In the genomic region with DNA sequence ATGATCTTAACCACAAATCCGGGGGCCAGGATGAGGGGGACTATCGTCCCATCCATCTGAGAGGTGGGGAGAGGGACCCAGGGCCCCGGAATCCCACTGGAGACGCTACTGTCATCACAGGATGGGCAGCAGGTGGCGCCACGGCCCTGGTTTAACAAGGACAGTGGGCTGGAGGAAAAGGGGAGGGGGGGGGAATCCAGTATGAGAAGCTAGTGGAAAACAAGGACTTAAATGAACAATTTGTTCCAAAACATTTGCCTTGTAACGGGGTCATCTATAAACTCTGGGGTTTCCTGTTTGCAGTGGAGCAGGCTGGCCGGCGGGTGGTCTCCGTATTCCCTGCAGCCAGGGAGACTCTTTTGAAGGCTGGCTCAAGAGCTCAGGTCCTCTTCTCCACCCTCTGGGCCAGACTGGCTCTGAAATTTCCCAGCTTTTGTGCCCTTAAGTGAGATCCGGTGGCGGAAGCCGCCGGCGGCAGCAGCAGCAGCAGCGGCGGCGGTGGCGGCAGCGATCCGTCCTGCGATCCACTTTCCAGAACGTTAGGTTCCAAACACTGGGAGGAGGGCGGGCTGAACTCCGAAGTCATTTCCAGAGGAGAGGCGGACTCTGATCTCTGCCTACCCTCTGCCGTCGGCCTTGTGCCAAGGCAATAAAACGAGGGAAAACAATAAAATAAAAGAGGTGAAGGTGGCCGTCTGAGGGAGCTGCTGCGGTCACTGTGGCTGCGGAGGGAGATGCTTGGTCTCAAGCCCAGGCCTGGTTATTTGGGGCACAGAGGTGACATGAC, we compare ENCODE assay signal across 8 mouse cellular contexts.
DNase-seq lines count a peak whose midpoint lies in the region; ATAC-seq and TF ChIP-seq lines count a peak whose summit lies in the region.

No protein-coding gene starts in this region.

- peak; percentile 56 to 75 for DNase-seq in adrenal gland, adult 18-20 months (ENCODE audit: low spot score in 2 of 2)
- DNase-seq in embryo, embryonic 9.5 days (ENCODE audit: extremely low spot score), result peak; percentile 87
- peak; percentile 81 to 93 for DNase-seq in heart, adult 18-20 months
- peak; percentile 87 for DNase-seq in kidney, adult 18-20 months
- peak; percentile 91 for DNase-seq in limb, embryonic 10.5 days (ENCODE audit: low spot score)
- DNase-seq in midbrain, embryonic 11.5 days (ENCODE audit: low spot score, missing footprints), result peak; percentile 98
- DNase-seq in spleen, adult 2 months (ENCODE audit: low read depth in 1 of 2, low spot score in 2 of 2), result peak in 1 of 2 experiments; percentile 56

- H3K4me2 ChIP-seq in midbrain, embryonic 11.5 days, result peak overlapping the region; percentile 81

- H3K27ac ChIP-seq in limb, embryonic 10.5 days, result peak overlapping the region; percentile 88
- no peak overlapping the region for H3K27ac ChIP-seq in midbrain, embryonic 11.5 days (ENCODE audit: low read depth, low read length)
- H3K27ac ChIP-seq in spleen, adult 2 months (ENCODE audit: insufficient read depth, low read length), result peak overlapping the region; percentile 45

- peak overlapping the region; percentile 70 for H3K9ac ChIP-seq in midbrain, embryonic 11.5 days (ENCODE audit: low read length)

- TF ChIP-seq CTCF in spleen, adult 2 months (IDR thresholded peaks at IDR 0.05; ENCODE audit: extremely low read depth, insufficient read depth, insufficient read length, insufficient replicate concordance), result peak; percentile 56; the same call in 1 of the 2 replicates

- no peak for TF ChIP-seq POLR2A in spleen, adult 2 months (IDR thresholded peaks at IDR 0.05; ENCODE audit: low read depth, low read length)

- peaks cover 42% of the 10 kb centered on the region for H3K27me3 ChIP-seq in limb, embryonic 10.5 days (ENCODE audit: low read depth, poor library complexity, severe bottlenecking)
- peaks cover 3% of the 10 kb centered on the region for H3K27me3 ChIP-seq in midbrain, embryonic 11.5 days (ENCODE audit: control insufficient read depth, insufficient read depth, low read length)
- H3K27me3 ChIP-seq in spleen, adult 2 months (ENCODE audit: control insufficient read depth, insufficient read depth, low read length), result peaks cover 5% of the 10 kb centered on the region; the same call in 1 of the 2 replicates

- WGBS in limb, embryonic 10.5 days, result under 1% methylated on average over 32 of the region's 32 CpGs
- WGBS in midbrain, embryonic 11.5 days, result 2% methylated on average over 32 of the region's 32 CpGs
- 2% methylated on average over 32 of the region's 32 CpGs for WGBS in spleen, adult 2 months

- peak; percentile 64; the same call in 1 of the 2 replicates for ATAC-seq in midbrain, embryonic 11.5 days (ENCODE audit: low FRiP score)
- ATAC-seq in monocyte, adult 5-6 weeks (replicated peaks; ENCODE audit: insufficient number of reproducible peaks, low FRiP score, low TSS enrichment, poor library complexity, severe bottlenecking), result no peak; the same call in 1 of the 2 replicates

- peaks cover 36% of the 10 kb centered on the region for H3K4me1 ChIP-seq in limb, embryonic 10.5 days
- peaks cover 10% of the 10 kb centered on the region for H3K4me1 ChIP-seq in midbrain, embryonic 11.5 days (ENCODE audit: control insufficient read depth, insufficient read depth, low read length)
- no peaks in the 10 kb centered on the region; the same call in 1 of the 2 replicates for H3K4me1 ChIP-seq in spleen, adult 2 months (ENCODE audit: control insufficient read depth, insufficient read depth, insufficient read length)

- H3K9me3 ChIP-seq in limb, embryonic 10.5 days (replicated peaks), result no peaks in the 10 kb centered on the region
- no peaks in the 10 kb centered on the region for H3K9me3 ChIP-seq in midbrain, embryonic 11.5 days (ENCODE audit: control insufficient read depth, low read length)

- H3K36me3 ChIP-seq in limb, embryonic 10.5 days, result no peaks in the 10 kb centered on the region
- no peaks in the 10 kb centered on the region for H3K36me3 ChIP-seq in midbrain, embryonic 11.5 days (ENCODE audit: control insufficient read depth, insufficient read depth, low read length)
- no peaks in the 10 kb centered on the region for H3K36me3 ChIP-seq in spleen, adult 2 months (ENCODE audit: control insufficient read depth, insufficient read depth, low read length)

- H3K4me3 ChIP-seq in limb, embryonic 10.5 days, result peak overlapping the region; percentile 57
- peak overlapping the region; percentile 36 for H3K4me3 ChIP-seq in midbrain, embryonic 11.5 days (ENCODE audit: low read depth, low read length)
- H3K4me3 ChIP-seq in spleen, adult 2 months (ENCODE audit: extremely low read depth, insufficient read depth, insufficient read length), result peak overlapping the region; percentile 51; the same call in 1 of the 2 replicates
